Mouse (Mus musculus) olfactory bulb, adult 2 months (tissue): ENCODE results near the gene Chst8.

ENCODE experiments used
- CTCF ChIP-seq: fragments of 200-500 bp; IDR thresholded peaks from 2 replicates; pipeline ENCODE4 v1.5.1; 2012; ENCODE audit warnings: low read depth, mild to moderate bottlenecking, low read length, moderate library complexity; ENCODE audit not compliant: insufficient read depth
- POLR2A ChIP-seq: fragments of 200-500 bp; IDR thresholded peaks from 2 replicates; pipeline ENCODE4 v1.6.1; 2012; ENCODE audit warnings: mild to moderate bottlenecking, low read depth, low read length, moderate library complexity; ENCODE audit not compliant: insufficient read depth

- no peak for TF ChIP-seq CTCF
- no peak for TF ChIP-seq POLR2A
These were observed 67.5 kb downstream of the Chst8 start for GRCm38 (mm10) chr7:34744994-34745393.
